ENCODE assay signal across 8 mouse cellular contexts in the genomic region with DNA sequence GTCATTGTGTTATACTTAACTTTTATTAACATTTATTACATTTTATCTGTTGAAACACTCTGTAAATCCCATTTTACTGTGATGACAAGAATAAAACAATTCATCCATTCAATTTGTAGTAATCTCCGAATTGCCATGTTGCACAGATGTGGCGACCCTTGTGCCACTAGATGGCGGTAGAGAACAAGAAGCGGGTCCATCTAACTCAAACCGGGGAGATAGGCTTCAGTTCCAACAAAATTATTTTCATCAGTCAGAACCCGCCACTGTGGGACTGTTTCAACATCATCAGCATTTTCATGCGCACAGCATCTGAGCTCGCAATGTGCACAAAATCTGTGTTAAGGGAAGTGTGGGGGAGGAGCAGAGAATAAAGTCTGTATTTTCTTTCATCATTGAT. TPM values are rescaled to one million over a fixed set of nuclear protein-coding genes. Genes with fewer than 3 reads are reported as not detected.
DNase-seq lines count a peak whose midpoint lies in the region.

No protein-coding gene starts in this region.

- no peak overlapping the region for H3K27ac ChIP-seq in embryonic facial prominence, embryonic 10.5 days (replicated peaks)

- WGBS in embryonic facial prominence, embryonic 10.5 days, result 9% methylated on average over 8 of the region's 8 CpGs

- no peak overlapping the region for H3K4me3 ChIP-seq in embryonic facial prominence, embryonic 10.5 days

- H3K27me3 ChIP-seq in embryonic facial prominence, embryonic 10.5 days (replicated peaks; ENCODE audit: low read depth, poor library complexity, severe bottlenecking), result no peaks in the 10 kb centered on the region

- intact Hi-C loops in heart, postnatal 25 days (cut with DNase I), result loop anchor here (5.0 to 10.0 kb wide), 2 partner anchors 261 to 861 kb away; no protein-coding TSS in a partner anchor

- H3K36me3 ChIP-seq in embryonic facial prominence, embryonic 10.5 days (replicated peaks), result no peaks in the 10 kb centered on the region

- H3K4me1 ChIP-seq in embryonic facial prominence, embryonic 10.5 days, result no peaks in the 10 kb centered on the region

- peak; percentile 1 to 28 for DNase-seq in CD8-positive naive resting alpha-beta T cell, adult 2 months (ENCODE audit: low read depth in 2 of 2, low spot score in 2 of 2)
- DNase-seq in adrenal gland, postnatal 25 days, result peak; percentile 60
- peak; percentile 74 for DNase-seq in embryonic facial prominence, embryonic 10.5 days (ENCODE audit: low spot score)
- peak; percentile 2 for DNase-seq in heart, postnatal 25 days (ENCODE audit: low spot score)
- peak; percentile 78 to 82 for DNase-seq in kidney, postnatal 4 days
- DNase-seq in lung, adult 18-20 months, result peak; percentile 12 to 46
- peak; percentile 10 for DNase-seq in ovary, adult 18-20 months (ENCODE audit: low spot score)
- DNase-seq in thymus, postnatal 25 days, result peak; percentile 31

- H3K9me3 ChIP-seq in embryonic facial prominence, embryonic 10.5 days, result no peaks in the 10 kb centered on the region

RNA-seq across cellular contexts. Expression of gene Arl6, which starts 44.2 kb away (rescaled TPM):
- total RNA-seq in adrenal gland, postnatal 25 days (2021), result 5.8 and 7.9 TPM in 2 replicates
- 41.6 and 43.4 TPM in 2 replicates for polyA plus RNA-seq in embryonic facial prominence, embryonic 10.5 days (2016; fragmentation: Nextera tagmentation; extraction: Ambion mirVana)
- total RNA-seq in heart, postnatal 25 days (2021), result 1 to 10 TPM; 4.5 to 5.1 TPM

Comparison
In these comparisons a context has a peak if more than half of its experiments do, and no peak if none do; other contexts are left out.
1. DNase-seq: peak in every context shown above with its lines; median percentile 80 in kidney, postnatal 4 days; 74 in embryonic facial prominence, embryonic 10.5 days; 60 in adrenal gland, postnatal 25 days; 31 in thymus, postnatal 25 days; 29 in lung, adult 18-20 months; 14 in CD8-positive naive resting alpha-beta T cell, adult 2 months; 10 in ovary, adult 18-20 months; 2 in heart, postnatal 25 days.